Mouse (Mus musculus) bone marrow, adult 2 months (tissue): ENCODE data around the gene Gm960. TPM values are rescaled to one million over a fixed set of nuclear protein-coding genes. Genes with fewer than 3 reads are reported as not detected.

ENCODE experiments used
- H3K27ac ChIP-seq: fragments of 200-500 bp; 2 replicates; pipeline ENCODE4 v1.5.1; 2012; ENCODE audit warnings: low read depth, mild to moderate bottlenecking, control low read depth, inconsistent platforms, low read length; ENCODE audit not compliant: control insufficient read depth, poor library complexity, insufficient read depth
- H3K4me1 ChIP-seq: fragments of 200-500 bp; 2 replicates; pipeline ENCODE4 v1.6.1; 2011; ENCODE audit warnings: low read length; ENCODE audit not compliant: control insufficient read depth, insufficient read depth
- H3K4me3 ChIP-seq: fragments of 200-500 bp; replicated peaks from 2 replicates; pipeline ENCODE3; 2011; ENCODE audit warnings: mild to moderate bottlenecking, low read depth, low read length, control low read depth; ENCODE audit not compliant: control insufficient read depth
- CTCF ChIP-seq: fragments of 200-500 bp; IDR thresholded peaks from 2 replicates; pipeline ENCODE4 v1.5.1; 2011; ENCODE audit warnings: low read length, control low read depth; ENCODE audit not compliant: control insufficient read depth, insufficient read depth
- POLR2A ChIP-seq: fragments of 200-500 bp; IDR thresholded peaks from 2 replicates; pipeline ENCODE4 v1.6.1; 2011; ENCODE audit warnings: low read depth, mild to moderate bottlenecking, control low read depth, low read length, borderline replicate concordance; ENCODE audit not compliant: control insufficient read depth
- WGBS: fragments of 180-500 bp; shearing (Covaris S2); methylation state at CpG from one replicate; pipeline ENCODE4 v1.1.7; 2018; 5-methylcytosine and 5-hydroxymethylcytosine counted together
- polyA plus RNA-seq: library from polyadenylated mRNA; stranded (reverse); fragments of >200 nt; gene quantifications from 2 replicates; pipeline ENCODE4 v1.2.4, GENCODE M21; 2011; ENCODE audit warnings: low replicate concordance; ENCODE audit not compliant: missing spikeins, insufficient read depth, insufficient read length

Gene Gm960
- polyA plus RNA-seq, 1 experiment, result not detected

DNA sequence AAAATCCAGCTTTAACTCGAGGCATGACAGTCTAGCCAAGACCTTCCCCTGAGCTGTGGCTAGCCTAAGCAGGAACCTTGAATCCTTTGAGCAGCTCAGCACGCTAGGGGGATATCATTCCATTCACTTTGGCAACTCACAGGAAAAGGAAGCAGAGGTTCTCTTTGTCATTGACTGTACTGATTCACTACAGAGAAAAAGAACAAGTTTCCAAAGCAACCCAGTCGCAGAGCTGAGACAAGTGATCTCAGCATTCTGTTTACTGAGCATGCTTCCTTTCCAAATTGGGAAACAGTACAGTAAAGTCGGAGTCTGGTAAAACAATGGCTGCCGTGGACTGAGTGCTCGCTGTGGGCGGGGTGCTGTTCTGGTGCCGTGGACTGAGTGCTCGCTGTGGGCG is 10.3 kb upstream of the Gm960 start:
- H3K27ac ChIP-seq, result no peak overlapping the region
- TF ChIP-seq CTCF, result no peak
- no peak for TF ChIP-seq POLR2A
- WGBS, result 56% methylated on average over 10 of the region's 10 CpGs
- H3K4me1 ChIP-seq, result no peaks in the 10 kb centered on the region
- no peak overlapping the region for H3K4me3 ChIP-seq

DNA sequence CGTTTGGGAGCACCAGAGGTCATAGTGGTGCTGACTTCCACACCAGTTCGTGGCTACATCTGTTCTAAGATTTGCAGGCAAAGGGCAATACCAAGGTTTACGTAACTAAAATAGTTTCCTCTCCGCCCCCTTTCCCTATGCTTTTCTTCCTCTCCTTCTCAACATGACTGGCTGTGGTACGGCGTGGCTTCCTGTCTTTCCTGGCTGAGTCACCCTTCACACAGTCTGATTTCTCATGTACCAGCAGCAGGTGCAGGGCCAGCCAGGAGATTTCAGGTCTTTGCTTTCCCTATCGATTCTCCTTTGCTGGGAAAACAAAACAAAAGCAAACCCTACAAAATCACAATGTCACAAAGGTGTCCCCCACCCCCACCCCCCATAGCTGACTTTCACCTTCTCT is 2.8 kb upstream of the Gm960 start:
- H3K4me3 ChIP-seq, result no peak overlapping the region
- TF ChIP-seq CTCF, result no peak
- TF ChIP-seq POLR2A, result no peak
- WGBS, result 2% methylated on average over 7 of the region's 7 CpGs
- no peaks in the 10 kb centered on the region; the same call in 1 of the 2 replicates for H3K4me1 ChIP-seq
- H3K27ac ChIP-seq, result no peak overlapping the region

DNA sequence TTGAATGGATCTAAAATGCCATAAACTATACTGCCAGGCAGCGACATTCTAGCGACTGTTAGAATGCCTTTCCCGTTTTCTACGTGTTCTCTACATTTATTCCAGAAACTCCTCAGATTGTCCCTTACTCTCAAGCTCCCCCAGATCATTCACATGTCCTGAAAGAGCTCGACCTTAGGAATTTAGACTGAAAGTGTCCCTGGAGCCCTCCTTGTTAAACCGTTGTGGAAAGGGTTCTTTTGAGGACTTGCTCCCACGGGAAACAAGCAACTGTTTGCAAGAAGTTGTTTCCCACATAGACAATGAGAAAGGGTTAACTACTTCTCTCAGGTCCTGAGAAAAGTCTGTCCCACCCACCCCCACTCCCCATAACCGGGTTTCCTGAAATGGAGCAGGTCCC is 2.2 kb upstream of the Gm960 start:
- WGBS, result 61% methylated on average over 8 of the region's 8 CpGs

DNA sequence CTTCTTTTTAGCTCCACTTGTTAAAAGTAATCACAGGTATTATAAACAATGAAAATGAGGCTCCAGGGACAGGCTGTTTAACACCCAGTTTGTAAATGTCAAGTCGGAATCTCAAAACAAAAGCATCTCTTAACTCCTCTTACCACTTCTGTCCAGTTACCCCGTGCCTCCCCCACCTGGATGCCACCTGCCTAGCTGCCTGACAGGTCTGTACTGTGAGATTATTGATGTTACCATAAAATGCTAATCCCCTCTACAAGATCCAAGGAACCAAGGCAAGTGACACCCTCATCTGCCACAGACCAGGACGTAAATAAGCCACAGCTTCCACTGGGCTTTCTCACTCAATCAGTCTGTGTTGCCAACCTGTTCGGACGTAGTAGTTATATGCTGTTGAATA is 1.4 kb upstream of the Gm960 start:
- Histone ChIP-seq H3K4me3 (no peak overlapping the region), H3K27ac (no peak overlapping the region), H3K4me1 (no peaks in the 10 kb centered on the region; the same call in 1 of the 2 replicates)
- 80% methylated on average over 5 of the region's 5 CpGs for WGBS
- TF ChIP-seq POLR2A (no peak), CTCF (no peak)

More for the DNA sequence above, 2.2 kb upstream of the Gm960 start:
- no peak overlapping the region for H3K4me3 ChIP-seq
- H3K27ac ChIP-seq, result no peak overlapping the region
- no peak for TF ChIP-seq CTCF
- TF ChIP-seq POLR2A, result no peak
- no peaks in the 10 kb centered on the region; the same call in 1 of the 2 replicates for H3K4me1 ChIP-seq

DNA sequence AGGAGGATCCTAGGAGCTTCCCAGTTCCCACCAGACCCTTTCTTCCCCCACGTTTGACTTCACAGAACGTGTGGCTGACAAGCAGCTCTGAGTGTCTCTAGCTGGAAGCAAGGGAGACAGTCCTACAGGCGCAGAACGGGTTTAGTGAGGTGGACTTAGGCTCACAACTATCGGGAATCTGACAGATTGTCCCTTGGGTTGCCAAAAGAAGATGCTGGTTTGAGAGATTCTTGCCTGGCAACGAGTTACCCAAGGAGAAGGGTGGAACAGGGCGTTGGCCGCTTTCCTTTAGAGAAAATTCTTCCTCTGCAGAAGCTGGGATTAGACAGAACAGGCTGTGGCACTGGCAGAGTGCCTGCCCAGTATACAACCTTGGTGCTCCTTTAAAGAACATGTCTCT is 388 bp upstream of the Gm960 start:
- Histone ChIP-seq H3K4me1 (no peaks in the 10 kb centered on the region; the same call in 1 of the 2 replicates), H3K27ac (no peak overlapping the region), H3K4me3 (no peak overlapping the region)
- WGBS, result 52% methylated on average over 8 of the region's 8 CpGs
- no peak for TF ChIP-seq POLR2A
- no peak for TF ChIP-seq CTCF

DNA sequence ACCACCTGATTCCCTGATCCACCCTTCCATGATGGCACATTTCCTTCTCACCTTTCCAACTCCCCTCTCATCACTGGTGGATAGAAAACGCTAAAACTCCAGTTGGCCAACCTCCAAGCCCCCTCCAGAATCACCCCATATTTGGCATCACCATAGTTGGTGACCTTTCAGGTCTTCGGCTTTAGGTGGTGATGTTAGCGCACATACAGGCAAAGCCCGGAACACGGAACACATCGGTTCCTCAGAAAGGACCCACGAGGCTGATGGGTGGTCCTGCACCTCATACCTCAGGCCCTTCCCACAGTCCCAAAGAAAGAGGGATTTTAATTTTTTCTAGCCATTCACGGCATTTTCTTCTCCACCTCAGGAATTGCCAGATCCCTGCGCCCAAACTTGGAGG is 747 bp downstream of the Gm960 start:
- no peak overlapping the region for H3K27ac ChIP-seq
- H3K4me1 ChIP-seq, result no peaks in the 10 kb centered on the region; the same call in 1 of the 2 replicates
- no peak for TF ChIP-seq POLR2A
- no peak for TF ChIP-seq CTCF
- no peak overlapping the region for H3K4me3 ChIP-seq
- WGBS, result 66% methylated on average over 9 of the region's 9 CpGs

DNA sequence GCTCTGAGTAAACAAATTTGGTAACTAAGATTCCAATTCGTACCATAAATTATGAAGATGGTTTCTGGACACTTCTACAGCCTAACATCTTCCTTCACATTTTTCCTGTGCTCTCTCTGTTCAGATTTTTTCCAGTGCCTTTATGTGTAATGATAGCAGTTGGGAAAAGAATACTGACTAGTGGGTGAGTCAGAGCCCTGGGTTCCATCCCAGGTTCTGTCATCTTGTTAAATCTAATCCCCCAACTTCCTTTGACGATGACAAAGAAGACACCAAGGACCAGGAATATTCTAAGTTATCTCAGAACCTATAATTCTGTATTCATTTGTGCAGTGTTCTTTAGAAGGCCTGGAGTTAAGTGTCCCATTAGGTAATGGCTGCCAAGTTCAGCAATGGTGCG is 1.3 kb downstream of the Gm960 start:
- no peak for TF ChIP-seq CTCF
- no peak for TF ChIP-seq POLR2A
- no peak overlapping the region for H3K4me3 ChIP-seq
- 80% methylated on average over 3 of the region's 3 CpGs for WGBS
- no peak overlapping the region for H3K27ac ChIP-seq
- no peaks in the 10 kb centered on the region; the same call in 1 of the 2 replicates for H3K4me1 ChIP-seq

DNA sequence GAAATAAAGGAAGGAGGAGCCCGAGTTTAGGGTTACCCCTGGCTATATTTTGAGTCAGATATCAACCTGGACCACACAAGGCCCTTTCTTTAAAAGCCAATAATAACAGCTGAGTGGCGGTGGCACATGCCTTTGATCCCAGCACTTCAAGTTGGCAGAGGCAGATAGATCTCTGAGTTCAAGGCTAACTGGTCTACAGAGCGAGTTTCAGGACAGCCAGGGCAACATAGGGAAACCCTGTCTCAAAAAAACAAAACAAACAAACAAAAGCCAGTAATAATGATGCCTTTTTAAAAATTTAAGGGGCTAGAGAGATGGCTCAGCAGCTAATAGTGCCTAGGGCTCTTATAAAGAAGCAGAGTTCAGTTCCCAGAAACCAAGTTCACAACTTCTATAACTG is 4.1 kb downstream of the Gm960 start:
- Histone ChIP-seq H3K4me3 (no peak overlapping the region), H3K27ac (no peak overlapping the region), H3K4me1 (no peaks in the 10 kb centered on the region)
- TF ChIP-seq POLR2A (no peak), CTCF (no peak)
- 52% methylated on average over 3 of the region's 3 CpGs for WGBS

DNA sequence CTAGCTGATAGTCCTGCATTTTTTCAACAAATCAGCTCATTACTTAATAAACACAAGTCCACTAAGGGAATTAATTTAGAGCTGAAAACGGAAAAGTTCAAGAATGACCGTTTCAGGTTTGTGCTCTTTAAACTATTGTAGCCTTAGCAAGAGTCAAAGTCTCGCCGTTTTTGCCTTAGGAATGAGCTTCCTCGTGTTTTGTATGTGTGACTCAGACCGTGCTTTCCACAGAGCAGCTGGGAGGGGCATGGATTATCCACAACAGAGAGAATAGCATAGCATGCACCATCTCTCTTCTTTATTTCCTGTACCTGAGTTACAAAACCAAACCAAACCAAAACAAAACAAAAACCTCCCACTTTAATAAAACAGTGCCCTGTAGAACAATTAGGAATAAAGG is 26.1 kb downstream of the Gm960 start:
- Histone ChIP-seq H3K4me1 (no peaks in the 10 kb centered on the region), H3K4me3 (no peak overlapping the region), H3K27ac (no peak overlapping the region)
- 59% methylated on average over 6 of the region's 6 CpGs for WGBS
- TF ChIP-seq CTCF, result no peak
- no peak for TF ChIP-seq POLR2A
